Mouse (Mus musculus) cerebellum, adult 9-10 months (tissue): ENCODE results near the gene Sipa1l3.
A peak's percentile ranks its signal among the peaks of the same experiment; 100 is the strongest.

Experiments
- DNase-seq: peaks from one replicate; pipeline ENCODE4 v3.0.0; 2022

Gene Sipa1l3

DNA sequence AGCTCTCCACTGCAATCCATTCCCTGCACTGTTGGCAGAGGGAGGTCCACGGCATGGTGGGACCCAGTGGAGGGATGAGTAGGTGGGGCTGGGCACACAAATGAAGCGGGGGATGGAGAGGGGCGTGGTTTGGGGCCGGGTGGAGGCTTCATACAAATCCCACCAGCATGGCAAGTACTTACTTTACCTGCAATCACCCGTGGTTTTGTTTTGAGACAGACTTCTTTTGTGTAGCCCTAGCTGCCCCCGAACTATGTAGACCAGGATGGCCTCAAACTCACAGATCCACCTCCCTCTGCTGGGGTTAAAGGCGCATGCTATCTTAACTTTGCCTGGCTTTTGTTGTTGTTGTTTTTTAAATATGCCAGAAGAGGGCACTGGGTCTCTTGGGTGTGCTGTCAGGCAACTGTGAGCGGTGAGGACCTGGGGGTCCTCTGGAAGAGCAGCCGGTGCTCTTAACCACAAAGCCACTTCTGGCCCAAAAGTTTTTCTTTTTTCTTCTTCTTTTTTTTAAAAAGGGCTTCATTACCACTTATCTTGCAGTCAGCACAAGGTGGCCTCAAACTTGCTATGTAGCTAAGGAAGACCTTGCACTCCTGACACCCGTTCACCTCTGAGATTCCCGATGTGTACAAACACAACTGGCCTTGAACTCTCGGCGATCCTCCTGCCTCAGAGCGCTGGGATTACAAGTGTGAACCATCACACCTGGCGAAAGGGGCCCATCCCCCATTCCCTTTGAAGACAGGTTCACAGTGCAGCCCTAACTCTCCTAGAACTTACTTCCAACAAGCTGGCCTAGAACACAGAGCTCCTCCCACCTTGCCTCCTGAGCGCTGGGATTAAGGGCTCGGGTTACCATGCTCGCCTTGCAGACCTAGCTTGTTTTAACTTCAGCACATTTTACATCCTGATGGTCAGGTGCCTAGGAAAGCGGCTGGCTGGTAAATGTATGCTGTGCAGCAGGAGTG is 198.8 kb downstream of the Sipa1l3 start:
- DNase-seq, result no peak

DNA sequence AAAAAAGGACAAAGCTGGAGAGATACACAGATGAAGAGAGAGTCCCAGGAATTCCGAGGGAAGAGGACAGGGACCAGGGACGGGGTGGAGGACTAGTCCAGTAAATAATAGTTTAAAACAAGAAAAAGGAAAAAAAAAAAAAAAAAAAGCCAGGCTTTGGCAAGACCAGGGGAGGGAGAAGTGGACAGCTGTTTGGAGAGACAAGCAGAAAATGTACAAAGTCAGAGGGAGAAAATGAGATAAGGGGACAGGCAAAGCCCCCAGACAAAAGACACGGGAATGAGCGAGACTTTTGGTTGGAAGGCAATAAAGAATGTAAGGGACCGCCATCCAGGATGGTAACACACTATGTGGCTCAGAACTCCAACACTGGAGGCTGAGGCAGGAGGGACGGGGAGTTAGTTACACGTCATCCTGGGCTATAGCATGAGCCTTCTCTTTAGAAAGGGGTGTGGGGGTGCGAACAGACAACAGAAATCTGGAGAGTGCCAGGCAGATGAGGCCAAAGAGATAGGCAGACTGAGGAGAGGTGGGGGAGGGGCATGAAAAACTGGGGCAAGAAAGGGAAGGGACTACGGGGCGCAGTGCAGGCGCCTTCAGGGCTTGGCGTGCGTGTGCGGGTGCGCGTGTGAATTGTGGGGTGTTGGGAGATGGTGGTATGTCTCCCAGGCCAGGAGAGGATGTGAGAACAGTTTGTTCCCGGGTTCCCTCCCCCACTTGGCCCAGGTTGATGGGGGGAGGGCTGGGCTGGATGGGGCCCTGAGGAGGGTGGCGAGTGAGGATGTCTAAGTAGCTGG is 200.1 kb downstream of the Sipa1l3 start:
- DNase-seq, result peak; percentile 50

DNA sequence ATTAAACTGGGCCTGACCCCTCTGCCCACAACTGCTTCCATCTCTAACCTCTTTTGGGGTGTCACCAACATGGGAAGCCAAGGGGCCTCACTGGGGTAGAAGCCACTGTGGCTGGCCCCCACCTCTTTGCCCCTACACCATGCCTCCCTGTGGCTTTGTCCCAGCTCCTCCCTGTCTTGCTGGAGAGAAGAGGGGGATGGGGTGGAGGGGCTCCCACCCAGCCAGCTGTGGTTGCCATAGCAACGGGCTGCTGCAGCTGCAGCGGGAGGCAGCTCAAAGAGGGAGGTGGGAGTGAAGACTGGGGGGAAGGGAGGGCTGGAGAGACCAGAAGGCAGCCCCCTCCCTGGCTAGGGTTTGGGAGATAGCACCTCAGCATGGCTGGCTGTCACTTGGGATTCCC is 200.9 kb downstream of the Sipa1l3 start:
- peak; percentile 57 for DNase-seq

DNA sequence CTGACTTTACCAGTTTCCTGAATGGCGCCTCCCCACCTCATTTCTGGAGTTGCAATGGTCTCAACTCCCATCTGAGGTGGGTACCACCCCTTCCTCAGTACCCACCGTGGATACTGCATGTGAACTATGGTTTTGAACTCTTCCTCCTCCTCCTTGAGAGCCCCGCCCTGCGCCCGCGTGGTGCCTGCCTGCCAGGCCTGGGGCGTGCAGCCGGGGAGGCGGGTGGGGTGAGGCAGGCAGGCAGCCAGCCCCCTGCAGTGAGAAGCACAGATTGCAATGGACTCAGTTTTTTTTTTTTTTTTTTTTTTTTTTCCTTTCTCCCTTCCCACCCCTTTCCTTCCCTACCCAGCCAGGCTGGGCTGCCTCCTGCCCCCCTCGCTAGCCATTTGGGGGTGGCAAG is 201.5 kb downstream of the Sipa1l3 start:
- DNase-seq, result peak; percentile 78

DNA sequence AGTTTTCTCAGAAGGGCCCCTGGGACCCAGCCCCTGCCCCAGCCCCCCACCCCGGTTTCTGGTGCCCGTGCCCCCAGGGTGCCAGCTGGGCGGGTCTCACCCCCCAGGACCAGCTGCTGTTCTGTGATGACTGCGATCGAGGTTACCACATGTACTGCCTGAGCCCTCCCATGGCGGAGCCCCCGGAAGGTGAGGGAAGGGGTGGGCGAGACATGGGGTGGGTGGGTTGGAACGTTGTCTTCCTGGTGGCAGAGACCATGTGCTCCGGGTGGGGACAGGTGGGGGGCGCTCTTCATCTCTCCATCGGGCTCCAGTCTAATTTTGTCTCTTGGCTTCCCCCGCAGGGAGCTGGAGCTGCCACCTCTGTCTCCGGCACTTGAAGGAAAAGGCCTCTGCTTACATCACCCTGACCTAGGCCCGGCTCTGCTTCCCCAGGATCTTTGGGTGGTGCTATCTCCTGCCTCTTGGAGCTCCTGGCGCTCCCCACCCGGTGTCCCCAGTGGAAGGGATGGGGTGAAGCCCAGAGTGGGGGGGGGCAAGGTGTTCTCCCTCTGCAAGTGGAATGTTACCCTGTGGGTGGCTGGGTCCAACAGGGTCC is 202.2 kb downstream of the Sipa1l3 start:
- DNase-seq, result peak; percentile 42

- DNase-seq, result peak; percentile 42
Observed at GRCm38 (mm10) chr7:29314844-29315628, 203.4 kb downstream of the Sipa1l3 start.

GRCm38 (mm10) chr7:29313572-29314261 is 204.7 kb downstream of the Sipa1l3 start:
- DNase-seq, result peak; percentile 31

- peak; percentile 26 for DNase-seq
Observed at GRCm38 (mm10) chr7:29313051-29313450, 205.4 kb downstream of the Sipa1l3 start.

DNA sequence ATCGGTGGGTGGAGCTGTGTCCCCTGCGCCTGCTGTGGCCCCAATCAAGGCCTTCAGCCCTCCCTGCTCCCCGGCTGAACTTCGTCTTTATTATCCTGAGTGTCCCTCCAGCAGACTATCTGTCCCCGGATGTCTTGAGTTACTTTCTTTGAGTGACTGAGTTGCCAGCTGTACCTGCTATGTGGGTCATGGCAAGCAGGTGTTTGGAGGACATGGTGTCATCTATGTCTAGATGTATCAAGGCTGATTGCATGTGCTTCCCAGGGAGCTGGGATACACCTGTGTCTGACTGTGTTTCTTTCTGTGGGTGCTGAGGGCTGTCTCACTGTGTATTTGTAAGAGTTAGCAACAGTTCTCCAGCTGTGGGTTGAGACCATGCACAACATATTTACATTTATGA is 208.7 kb downstream of the Sipa1l3 start:
- DNase-seq, result peak; percentile 50

DNA sequence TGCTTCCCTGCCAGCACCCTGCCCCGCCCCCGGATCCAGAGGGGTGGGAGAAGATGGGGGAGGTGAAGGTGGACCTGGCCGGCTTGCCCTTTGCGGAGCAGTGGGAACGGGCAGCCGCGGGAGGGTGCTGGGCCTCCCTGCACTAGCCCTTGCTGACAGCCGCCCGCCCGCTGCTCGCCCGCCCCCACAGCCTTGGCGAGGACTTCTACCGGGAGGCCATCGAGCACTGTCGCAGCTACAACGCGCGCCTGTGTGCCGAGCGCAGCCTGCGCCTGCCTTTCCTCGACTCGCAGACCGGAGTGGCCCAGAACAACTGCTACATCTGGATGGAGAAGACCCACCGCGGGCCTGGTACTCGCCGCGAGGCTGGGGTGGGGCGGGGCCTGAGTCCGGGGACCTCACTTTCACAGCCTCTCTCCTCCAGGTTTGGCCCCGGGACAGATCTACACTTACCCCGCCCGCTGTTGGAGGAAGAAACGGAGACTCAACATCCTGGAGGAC is 209.2 kb downstream of the Sipa1l3 start:
- peak; percentile 71 for DNase-seq

- DNase-seq, result peak; percentile 96
Observed at GRCm38 (mm10) chr7:29307350-29308104, 210.9 kb downstream of the Sipa1l3 start.

GRCm38 (mm10) chr7:29306619-29307018 is 211.8 kb downstream of the Sipa1l3 start:
- DNase-seq, result peak; percentile 88

- DNase-seq, result no peak
Observed at GRCm38 (mm10) chr7:29306108-29306507, 212.3 kb downstream of the Sipa1l3 start.

- peak; percentile 67 for DNase-seq
Observed at GRCm38 (mm10) chr7:29305263-29305988, 213.0 kb downstream of the Sipa1l3 start.

DNA sequence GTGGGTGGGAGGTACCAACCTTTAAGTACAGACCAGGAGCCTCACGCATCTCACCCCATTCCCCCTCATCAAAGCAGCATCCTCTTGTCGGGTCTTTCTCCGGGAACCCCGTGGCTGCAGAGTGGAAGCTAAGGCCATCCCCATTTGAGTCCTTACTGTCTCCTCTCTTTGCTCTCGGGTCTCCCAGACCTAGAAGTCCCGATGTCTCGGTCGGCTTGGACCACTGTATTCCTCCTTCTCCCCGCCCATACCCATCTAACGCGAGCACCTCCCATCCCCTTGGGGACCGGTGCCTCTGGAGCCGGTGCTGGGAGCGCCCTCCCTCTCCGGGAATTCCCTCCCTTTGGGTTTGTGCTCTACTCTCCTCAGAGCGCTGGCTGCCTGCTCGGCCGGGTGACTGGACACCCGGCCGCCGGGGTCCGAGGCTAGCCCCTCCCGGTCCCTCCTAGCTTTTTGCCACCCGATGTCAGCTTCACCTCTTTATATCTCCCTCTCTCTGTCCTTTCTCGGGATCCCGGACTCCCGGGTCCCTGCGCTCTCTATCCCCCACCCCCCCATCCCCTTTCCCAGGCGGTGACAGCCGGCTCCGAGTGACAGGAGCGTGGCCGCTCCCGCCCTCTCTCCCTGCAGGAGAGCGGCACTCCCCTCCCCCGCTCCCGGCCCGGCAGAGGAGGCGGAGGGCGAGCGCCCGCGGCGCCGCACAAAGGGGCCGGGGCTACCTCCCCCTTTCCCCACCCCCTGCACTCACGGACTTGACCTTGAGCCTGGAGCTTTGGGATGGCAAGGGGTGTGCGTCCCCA is 213.8 kb downstream of the Sipa1l3 start:
- peak; percentile 47 for DNase-seq

DNA sequence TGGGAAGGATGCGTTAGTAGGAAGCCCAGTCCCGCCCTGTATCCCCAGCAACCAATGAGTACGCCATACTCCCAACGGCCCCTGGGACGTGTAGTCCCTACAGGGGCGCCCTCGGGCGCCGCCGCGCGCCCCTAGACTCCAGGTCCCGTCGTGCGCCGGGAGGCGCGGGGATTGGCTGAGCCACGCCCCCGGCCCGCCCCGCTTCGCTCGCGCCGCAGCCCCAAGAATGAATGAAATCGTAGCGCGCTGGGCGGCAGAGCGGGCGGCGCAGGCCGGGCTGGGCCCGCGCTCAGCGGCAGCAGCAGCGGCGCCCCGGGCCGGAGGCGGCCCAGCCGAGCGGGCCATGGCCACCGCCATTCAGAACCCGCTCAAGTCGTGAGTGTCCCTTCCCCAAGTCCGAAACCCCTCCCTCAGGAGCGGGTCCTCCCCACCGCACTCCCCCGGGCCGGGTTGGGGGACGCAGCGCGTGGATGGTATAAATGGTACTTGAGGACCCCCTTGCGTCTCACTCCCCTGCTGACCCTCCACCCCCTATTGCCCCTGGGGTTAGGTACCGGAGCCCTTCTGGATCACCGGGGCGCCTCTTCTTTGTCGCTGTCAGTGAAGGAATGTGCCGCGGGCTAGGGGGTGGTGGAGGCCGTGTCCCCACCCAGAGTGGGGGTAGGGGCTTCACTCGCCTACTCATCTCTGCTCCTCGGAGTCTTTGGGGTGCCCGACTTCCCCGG is 214.5 kb downstream of the Sipa1l3 start, which contains the start of gene Dpf1:
Gene Dpf1, plus strand, starts transcription at position 214 of the 725 bp plus-strand sequence.
- DNase-seq, result peak; percentile 90

DNA sequence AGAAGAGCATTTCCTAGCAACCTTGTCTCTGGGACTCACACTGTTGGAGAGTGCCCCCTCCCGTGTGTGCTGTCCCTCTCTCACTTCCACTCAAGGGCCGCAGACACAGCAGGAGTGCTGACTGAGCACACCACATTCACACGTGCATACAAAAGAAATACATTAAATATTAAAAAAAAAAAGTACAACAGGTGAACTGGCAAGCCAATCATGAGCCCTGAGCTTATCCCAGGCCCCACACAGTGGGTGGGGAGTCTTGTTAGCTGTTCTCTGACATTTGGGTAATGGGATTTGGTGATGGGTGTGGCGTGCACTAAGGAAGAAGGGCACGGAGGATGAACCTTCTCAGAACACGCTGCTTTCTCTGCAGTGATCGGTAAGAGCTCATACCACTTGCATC is 215.8 kb downstream of the Sipa1l3 start:
- no peak for DNase-seq

DNA sequence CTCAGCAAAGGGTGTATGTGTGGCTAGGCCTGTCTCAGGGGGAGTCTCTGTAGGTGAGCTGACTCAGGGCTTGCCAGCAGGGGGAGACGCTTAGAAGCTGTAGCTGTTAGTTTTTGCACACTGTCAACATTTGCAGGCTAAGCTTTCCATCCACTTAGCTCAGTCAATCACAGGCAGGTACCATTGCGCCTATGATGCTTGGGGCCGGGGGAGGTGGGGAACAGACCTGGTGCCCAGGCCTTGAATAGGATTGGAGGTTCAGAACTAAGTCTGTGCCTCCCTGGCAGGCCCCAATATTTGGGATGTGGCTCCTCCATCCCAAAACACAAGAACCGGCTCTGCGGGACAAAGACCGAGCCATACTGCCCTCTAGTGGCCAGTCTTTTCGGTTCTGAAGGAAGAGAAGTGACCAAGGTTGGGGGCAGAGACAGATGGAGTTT is 217.3 kb downstream of the Sipa1l3 start:
- peak; percentile 84 for DNase-seq
